Mouse (Mus musculus): ENCODE results near the gene Rrm2. TPM values are rescaled to one million over a fixed set of nuclear protein-coding genes. Genes with fewer than 3 reads are reported as not detected.

Gene Rrm2
- total and polyA plus RNA-seq, 3 experiments = 88.2 to 158 (median 127) TPM

GRCm38 (mm10) chr12:24734828-24735394, 26.9 kb downstream of the Rrm2 start:
- no peak overlapping the region for H3K27ac ChIP-seq (ENCODE audit: control insufficient read depth, low read depth, low read length)
- no peak overlapping the region for H3K4me3 ChIP-seq (ENCODE audit: control insufficient read depth in 1 of 2, insufficient read depth in 1 of 2, low read depth in 2 of 2, low read length in 2 of 2)
- H3K4me1 ChIP-seq (ENCODE audit: control insufficient read depth in 1 of 2, insufficient read depth in 2 of 2, low read length in 2 of 2) = peaks cover 0 to 4% of the 10 kb centered on the region in 2 experiments; a peak in 1 of 4 replicates
- TF ChIP-seq EP300 (IDR thresholded peaks at IDR 0.05; ENCODE audit: low read depth in 1 of 2, low read length in 2 of 2) (0 out of 4 replicates have a peak, but pooled peaks of 1 of the 2 experiments have one; percentile 31), MYC (IDR thresholded peaks at IDR 0.05; ENCODE audit: low read depth, low read length) (no peak)
- H3K79me2 ChIP-seq (ENCODE audit: control insufficient read depth, insufficient read depth, low read length, poor library complexity) = no peaks in the 10 kb centered on the region
- no peak overlapping the region for H3K9ac ChIP-seq (ENCODE audit: control insufficient read depth, low read depth, low read length, poor library complexity, severe bottlenecking)
- DNase-seq (ENCODE audit: low read depth, low spot score) = no peak
- H3K9me3 ChIP-seq (replicated peaks; ENCODE audit: insufficient read depth, low read length) = no peaks in the 10 kb centered on the region
- H3K27me3 ChIP-seq (ENCODE audit: control insufficient read depth in 1 of 2, insufficient read depth in 2 of 2, low read length in 2 of 2) = no peaks in the 10 kb centered on the region
- H3K36me3 ChIP-seq (ENCODE audit: control insufficient read depth in 1 of 2, insufficient read depth in 2 of 2, low read length in 2 of 2) = no peaks in the 10 kb centered on the region

GRCm38 (mm10) chr12:24736956-24737355, 28.9 kb downstream of the Rrm2 start:
- H3K4me1 ChIP-seq (ENCODE audit: control insufficient read depth in 1 of 2, insufficient read depth in 2 of 2, low read length in 2 of 2) = peaks cover 0 to 4% of the 10 kb centered on the region in 2 experiments; a peak in 1 of 4 replicates
- peak; percentile 40; the same call in 1 of the 2 replicates for TF ChIP-seq ZC3H11A (IDR thresholded peaks at IDR 0.05; ENCODE audit: low read depth, low read length)
- peak; percentile 59 for TF ChIP-seq SMC3 (IDR thresholded peaks at IDR 0.05; ENCODE audit: low read depth, low read length)
- TF ChIP-seq CTCF (IDR thresholded peaks at IDR 0.05 in 2 of 3, conservative IDR thresholded peaks at IDR 0.05 in 1 of 3; ENCODE audit: control insufficient read depth in 1 of 3, insufficient read depth in 1 of 3, low read depth in 2 of 3, low read length in 3 of 3, poor library complexity in 1 of 3, severe bottlenecking in 1 of 3) = peak; percentile 11 to 55 (median 28); a peak in 3 of 6 replicates
- TF ChIP-seq GABPA (IDR thresholded peaks at IDR 0.05; ENCODE audit: low read depth, low read length) = no peak
- no peak for TF ChIP-seq USF2 (IDR thresholded peaks at IDR 0.05; ENCODE audit: borderline replicate concordance in 1 of 2, insufficient read depth in 1 of 2, low read depth in 1 of 2, low read length in 2 of 2)
- peak; percentile 49 for TF ChIP-seq RAD21 (IDR thresholded peaks at IDR 0.05; ENCODE audit: low read depth, low read length)

GRCm38 (mm10) chr12:24739963-24740362, 31.9 kb downstream of the Rrm2 start:
- no peaks in the 10 kb centered on the region for H3K27me3 ChIP-seq (ENCODE audit: control insufficient read depth in 1 of 2, insufficient read depth in 2 of 2, low read length in 2 of 2)
- no peak overlapping the region for H3K9ac ChIP-seq (ENCODE audit: control insufficient read depth, low read depth, low read length, poor library complexity, severe bottlenecking)
- no peaks in the 10 kb centered on the region for H3K9me3 ChIP-seq (replicated peaks; ENCODE audit: insufficient read depth, low read length)
- H3K27ac ChIP-seq (ENCODE audit: control insufficient read depth, low read depth, low read length) = no peak overlapping the region
- H3K79me2 ChIP-seq (ENCODE audit: control insufficient read depth, insufficient read depth, low read length, poor library complexity) = no peaks in the 10 kb centered on the region
- no peaks in the 10 kb centered on the region for H3K36me3 ChIP-seq (ENCODE audit: control insufficient read depth in 1 of 2, insufficient read depth in 2 of 2, low read length in 2 of 2)
- peaks cover 0 to 4% of the 10 kb centered on the region in 2 experiments; a peak in 1 of 4 replicates for H3K4me1 ChIP-seq (ENCODE audit: control insufficient read depth in 1 of 2, insufficient read depth in 2 of 2, low read length in 2 of 2)
- DNase-seq (ENCODE audit: low read depth, low spot score) = peak; percentile 56
- H3K4me3 ChIP-seq (ENCODE audit: control insufficient read depth in 1 of 2, insufficient read depth in 1 of 2, low read depth in 2 of 2, low read length in 2 of 2) = no peak overlapping the region
- no peak for TF ChIP-seq POLR2AphosphoS5 (IDR thresholded peaks at IDR 0.05; ENCODE audit: borderline replicate concordance, low read depth, low read length)
- no peak for TF ChIP-seq RAD21 (IDR thresholded peaks at IDR 0.05; ENCODE audit: low read depth, low read length)
- no peak for TF ChIP-seq ZMIZ1 (IDR thresholded peaks at IDR 0.05; ENCODE audit: low read depth, low read length)
- no peak for TF ChIP-seq CHD1 (IDR thresholded peaks at IDR 0.05; ENCODE audit: low read depth, low read length)
- no peak for TF ChIP-seq SMC3 (IDR thresholded peaks at IDR 0.05; ENCODE audit: low read depth, low read length)
- TF ChIP-seq POLR2AphosphoS2 (IDR thresholded peaks at IDR 0.05; ENCODE audit: low read length) = no peak
- TF ChIP-seq MAZ (IDR thresholded peaks at IDR 0.05; ENCODE audit: low read depth, low read length) = no peak
- no peak for TF ChIP-seq USF2 (IDR thresholded peaks at IDR 0.05; ENCODE audit: borderline replicate concordance in 1 of 2, insufficient read depth in 1 of 2, low read depth in 1 of 2, low read length in 2 of 2)
- TF ChIP-seq MAFK (IDR thresholded peaks at IDR 0.05; ENCODE audit: borderline replicate concordance, low read depth, low read length) = no peak
- TF ChIP-seq GATA1 (IDR thresholded peaks at IDR 0.05; ENCODE audit: low read depth, low read length) = peak; percentile 83
- TF ChIP-seq BHLHE40 (IDR thresholded peaks at IDR 0.05; ENCODE audit: borderline replicate concordance, low read depth, low read length) = peak; percentile 42; the same call in 1 of the 2 replicates
- no peak for TF ChIP-seq MEF2A (IDR thresholded peaks at IDR 0.05; ENCODE audit: extremely low read depth, insufficient replicate concordance, low read depth, low read length, poor library complexity, severe bottlenecking)
- no peak for TF ChIP-seq NELFE (IDR thresholded peaks at IDR 0.05; ENCODE audit: low read depth, low read length)
- no peak for TF ChIP-seq SIN3A (IDR thresholded peaks at IDR 0.05; ENCODE audit: low read length)
- peak; percentile 48; the same call in 1 of the 2 replicates for TF ChIP-seq RCOR1 (IDR thresholded peaks at IDR 0.05; ENCODE audit: low read depth, low read length)
- no peak for TF ChIP-seq MYC (IDR thresholded peaks at IDR 0.05; ENCODE audit: low read depth, low read length)
- no peak for TF ChIP-seq CHD2 (IDR thresholded peaks at IDR 0.05; ENCODE audit: low read length)
- no peak for TF ChIP-seq CTCF (IDR thresholded peaks at IDR 0.05 in 2 of 3, conservative IDR thresholded peaks at IDR 0.05 in 1 of 3; ENCODE audit: control insufficient read depth in 1 of 3, insufficient read depth in 1 of 3, low read depth in 2 of 3, low read length in 3 of 3, poor library complexity in 1 of 3, severe bottlenecking in 1 of 3)
- 0 out of 2 replicates have a peak, but pooled peaks have one; percentile 7 for TF ChIP-seq TAL1 (IDR thresholded peaks at IDR 0.05; ENCODE audit: low read length)
- no peak for TF ChIP-seq POLR2A (IDR thresholded peaks at IDR 0.05; ENCODE audit: control insufficient read depth in 1 of 2, insufficient read depth in 1 of 2, low read depth in 1 of 2, low read length in 2 of 2, poor library complexity in 1 of 2)

More at GRCm38 (mm10) chr12:24736956-24737355, 28.9 kb downstream of the Rrm2 start:
- Histone ChIP-seq H3K9me3 (replicated peaks; ENCODE audit: insufficient read depth, low read length) (no peaks in the 10 kb centered on the region), H3K79me2 (ENCODE audit: control insufficient read depth, insufficient read depth, low read length, poor library complexity) (no peaks in the 10 kb centered on the region), H3K9ac (ENCODE audit: control insufficient read depth, low read depth, low read length, poor library complexity, severe bottlenecking) (no peak overlapping the region), H3K36me3 (ENCODE audit: control insufficient read depth in 1 of 2, insufficient read depth in 2 of 2, low read length in 2 of 2) (no peaks in the 10 kb centered on the region), H3K27ac (ENCODE audit: control insufficient read depth, low read depth, low read length) (no peak overlapping the region), H3K4me3 (ENCODE audit: control insufficient read depth in 1 of 2, insufficient read depth in 1 of 2, low read depth in 2 of 2, low read length in 2 of 2) (no peak overlapping the region), H3K27me3 (ENCODE audit: control insufficient read depth in 1 of 2, insufficient read depth in 2 of 2, low read length in 2 of 2) (no peaks in the 10 kb centered on the region)
- peak; percentile 33 for DNase-seq (ENCODE audit: low read depth, low spot score)
